Mouse (Mus musculus) cerebellum, postnatal 36 days (tissue): ENCODE measurements around the gene Hal.
"Not testable (repeated sequence)": the region's sequence is repeated elsewhere in the genome, so short reads cannot be mapped to it uniquely, and the experiment has no call there.

Source experiments
- DNase-seq, 2 experiments: peaks; one replicate each; pipeline ENCODE4 v3.0.0; 2021 to 2022; ENCODE audit warnings: mixed read lengths in 2 of 2

The Hal gene

DNA sequence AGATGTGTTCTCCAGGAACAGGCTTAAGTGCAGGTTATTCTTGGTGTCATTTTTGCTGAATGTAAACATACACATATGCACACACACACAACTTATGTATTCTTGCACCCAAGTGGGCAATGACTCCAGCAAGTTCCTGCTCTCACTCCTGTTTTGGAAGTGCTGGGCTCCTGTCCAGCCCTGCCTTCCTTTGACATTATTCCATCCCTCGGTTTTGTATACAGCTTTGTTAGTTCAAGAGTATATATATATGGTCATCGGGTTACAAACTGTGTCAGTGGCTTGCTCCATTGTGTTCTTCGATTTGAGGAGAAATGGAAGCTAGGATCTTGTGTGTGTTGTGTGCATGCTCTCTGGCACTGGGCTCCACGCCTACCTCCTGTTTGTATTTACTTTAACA lies 29.6 kb downstream of the Hal start:
- DNase-seq, result no peak

DNA sequence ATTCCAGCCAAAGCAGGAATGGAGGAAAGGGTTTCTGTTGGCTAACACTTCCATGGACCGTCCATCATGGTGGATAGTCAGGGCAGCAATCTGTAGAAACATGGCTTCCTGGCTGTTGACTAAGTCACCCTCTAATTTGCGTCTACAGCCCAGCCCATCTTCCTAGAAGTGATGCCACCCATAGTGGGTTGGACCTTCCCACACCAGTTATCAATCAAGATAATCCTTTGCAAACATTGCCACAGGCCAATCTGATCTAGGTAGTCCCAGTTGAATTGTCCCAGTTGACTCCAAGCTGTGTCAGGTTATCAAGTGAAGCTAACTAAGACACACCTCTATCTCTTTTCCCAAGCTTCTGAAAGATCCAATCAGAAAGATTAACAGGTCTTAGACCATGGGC lies 30.1 kb downstream of the Hal start:
- DNase-seq, result no peak

DNA sequence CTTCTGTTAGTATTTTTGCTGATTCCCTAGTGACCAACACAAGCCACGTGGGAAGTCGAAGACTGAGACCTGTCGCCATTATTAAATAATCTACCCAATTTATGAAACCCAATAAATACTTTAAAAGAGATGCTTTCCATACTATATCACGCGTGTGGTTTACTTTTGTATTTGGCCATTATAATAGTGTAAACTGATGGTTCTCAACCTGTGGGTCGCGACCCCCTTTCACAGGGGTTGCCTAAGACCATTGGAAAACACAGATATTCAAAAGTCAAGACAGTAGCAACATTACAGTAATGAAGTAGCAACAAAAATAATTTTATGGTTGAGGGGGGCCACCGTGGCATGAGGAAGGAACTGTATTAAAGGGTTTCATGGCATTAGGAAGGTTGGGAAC lies 30.6 kb downstream of the Hal start:
- DNase-seq, result no peak

DNA sequence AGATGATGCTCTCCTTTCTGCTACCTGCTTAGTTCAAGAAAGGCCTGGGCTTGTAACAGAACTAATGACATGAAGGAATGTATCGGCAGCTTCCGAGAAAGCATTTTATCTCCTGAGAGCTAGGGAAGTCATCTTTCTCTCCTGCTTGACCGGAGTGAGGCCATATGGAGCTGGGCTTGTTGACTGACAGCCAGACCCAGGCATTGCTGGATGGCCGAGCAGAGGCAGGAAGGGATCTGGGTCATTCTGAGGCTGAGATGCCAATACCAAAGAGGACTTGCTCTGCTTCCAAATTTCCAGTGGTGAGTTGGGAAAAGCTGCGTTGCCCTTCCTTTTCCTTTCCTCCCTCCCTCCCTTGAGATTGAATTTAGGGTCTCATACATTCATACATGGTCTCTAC lies 31.2 kb downstream of the Hal start:
- DNase-seq, result peak; percentile 64 to 66

DNA sequence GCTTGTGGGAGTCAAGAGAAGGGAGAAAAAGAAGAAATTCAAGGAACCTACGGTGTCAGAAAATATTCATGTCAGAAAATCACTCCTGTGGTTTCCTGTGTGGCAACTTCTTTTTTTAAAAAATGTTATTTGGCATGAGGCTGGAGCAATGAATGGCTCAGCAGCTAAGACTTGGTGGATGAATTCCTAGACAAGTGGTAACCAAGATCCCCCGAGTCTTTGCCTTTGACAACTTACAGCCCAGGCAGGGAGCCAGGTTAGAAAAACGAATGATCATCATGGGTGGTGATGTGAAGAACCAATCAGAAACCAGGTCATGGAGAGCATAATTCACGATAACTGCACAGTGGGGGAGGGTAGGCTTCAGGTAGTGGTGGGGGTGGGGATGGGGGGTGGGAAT lies 32.4 kb downstream of the Hal start:
- no peak for DNase-seq

DNA sequence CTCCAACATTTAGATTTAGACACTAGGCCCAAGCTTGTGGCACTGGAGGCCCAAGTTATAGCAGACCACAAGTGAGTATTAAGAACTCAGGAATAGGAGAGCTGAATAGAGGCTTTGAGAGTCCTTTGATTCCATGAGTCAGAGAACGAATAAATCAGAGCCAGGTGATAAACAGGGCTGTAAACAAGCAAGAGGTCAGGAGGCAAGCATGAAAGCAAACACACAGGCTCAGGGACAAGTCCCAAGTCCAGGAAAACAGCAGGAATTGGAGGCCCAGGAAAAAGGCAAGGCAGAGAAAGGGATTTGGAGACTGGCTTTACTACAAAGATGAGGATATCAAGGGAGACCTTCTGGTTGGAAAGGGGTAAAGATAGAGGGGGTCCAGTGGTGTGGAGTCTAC lies 36.8 kb downstream of the Hal start:
- DNase-seq, result no peak

DNA sequence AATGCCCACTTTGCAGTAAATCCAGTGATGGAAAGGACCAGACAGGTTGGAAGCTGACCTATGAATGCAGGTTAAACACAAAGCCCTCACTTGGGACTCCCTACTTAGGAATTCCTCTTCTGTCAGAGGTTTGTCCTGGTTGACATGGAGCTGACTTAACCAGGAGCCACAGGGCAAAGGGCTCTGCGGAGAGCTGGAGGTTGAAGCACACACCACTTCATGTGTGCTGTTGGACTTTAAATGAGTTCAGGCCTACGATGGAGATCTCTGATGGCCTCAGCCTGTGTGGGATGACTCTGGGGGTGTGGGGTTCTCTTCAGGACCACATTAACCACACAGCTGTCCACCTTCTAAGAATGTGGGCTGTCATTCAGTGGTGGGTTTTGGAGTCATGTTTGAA lies 49.7 kb downstream of the Hal start:
- no peak for DNase-seq

DNA sequence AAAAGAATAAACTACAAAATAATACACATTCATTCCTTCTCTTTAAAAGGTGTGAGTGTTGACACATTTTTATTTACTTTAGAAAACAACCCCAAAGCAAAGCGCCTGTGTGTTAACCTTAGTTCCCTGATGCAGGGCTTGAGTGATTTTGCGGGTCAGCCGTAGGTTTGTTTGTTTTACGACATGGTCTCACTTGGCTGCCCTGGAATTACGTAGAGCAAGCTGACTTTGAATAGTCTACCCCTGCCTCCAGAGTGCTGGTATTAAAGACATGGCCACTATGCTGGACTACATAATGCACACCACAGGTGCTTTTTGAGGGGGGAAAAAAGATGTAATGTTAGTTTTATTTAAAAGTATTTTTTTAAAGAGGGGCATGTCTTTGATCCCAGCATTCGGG lies 50.2 kb downstream of the Hal start:
- no peak for DNase-seq

DNA sequence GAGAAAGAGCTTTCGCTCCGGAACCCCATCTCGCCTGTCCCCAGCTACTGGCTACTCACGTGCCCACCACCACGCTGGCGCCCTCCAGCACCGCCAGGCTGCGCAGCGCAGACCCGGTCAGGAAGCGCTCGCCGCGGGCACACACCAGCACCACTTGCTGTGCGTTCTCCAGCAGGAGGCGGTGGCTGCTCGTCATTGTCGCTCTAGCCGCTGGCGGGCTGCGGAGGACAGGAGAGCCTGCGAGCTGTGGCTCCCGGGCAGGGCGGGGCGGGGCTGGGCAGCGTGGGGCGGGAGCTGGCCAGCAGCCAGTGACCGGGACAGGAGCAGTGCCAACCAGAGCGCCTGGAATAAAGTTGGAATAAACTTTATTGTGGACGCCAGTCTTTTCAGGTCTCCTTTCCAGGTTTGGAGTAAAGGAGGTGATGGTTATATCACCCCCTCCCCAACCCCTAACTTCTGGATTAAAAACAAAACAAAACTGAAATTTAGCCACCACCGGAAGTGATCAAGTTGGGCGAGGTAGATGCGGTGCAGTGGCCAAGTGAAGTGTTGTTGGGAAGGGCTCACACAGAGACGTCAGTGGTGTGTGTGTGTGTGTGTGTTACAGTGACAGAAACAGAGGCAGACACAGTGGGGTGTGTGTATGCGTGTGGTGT lies 51.3 kb downstream of the Hal start, which contains the start of gene Amdhd1:
Gene Amdhd1, minus strand, starts transcription at position 259 of the 656 bp plus-strand sequence.
- DNase-seq, result peak; percentile 46 to 61

DNA sequence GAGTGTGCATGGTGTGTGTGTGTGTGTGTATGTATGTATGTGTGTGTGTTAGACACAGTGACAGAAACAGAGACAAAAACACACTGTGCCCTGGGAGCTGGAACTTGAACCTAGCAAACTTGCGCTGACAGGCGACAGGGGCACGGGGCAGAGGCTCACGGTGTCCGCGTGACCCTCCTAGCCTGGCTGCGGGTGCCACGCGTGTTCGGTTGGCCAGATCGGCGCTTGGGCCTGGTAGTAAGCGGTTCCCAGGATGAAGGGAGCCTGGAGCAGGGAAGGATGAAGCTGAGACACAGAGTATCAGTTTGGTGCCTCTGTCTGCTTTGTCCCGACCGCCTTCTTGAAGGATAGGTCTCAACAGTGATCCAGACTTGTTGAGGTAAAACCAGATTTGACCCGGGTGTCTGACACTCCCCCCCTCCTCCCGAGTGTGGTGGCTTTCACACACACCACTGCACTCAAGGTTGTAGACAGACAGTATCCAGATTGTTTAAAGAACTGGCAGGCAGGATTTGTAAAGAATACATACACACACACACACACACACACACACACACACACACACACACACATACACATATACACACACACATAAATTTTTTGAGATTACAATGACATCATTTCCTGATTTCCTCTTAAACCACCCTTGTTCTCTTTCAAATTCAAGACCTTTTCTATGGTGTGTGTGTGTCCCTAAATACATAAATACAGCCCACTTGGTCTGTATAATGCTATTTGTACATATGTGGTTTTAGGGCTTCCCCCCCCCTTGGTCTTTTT lies 52.1 kb downstream of the Hal start, which contains the start of gene Ccdc38:
Gene Ccdc38, plus strand, starts transcription at position 202 of the 780 bp plus-strand sequence.
- DNase-seq, result no peak

DNA sequence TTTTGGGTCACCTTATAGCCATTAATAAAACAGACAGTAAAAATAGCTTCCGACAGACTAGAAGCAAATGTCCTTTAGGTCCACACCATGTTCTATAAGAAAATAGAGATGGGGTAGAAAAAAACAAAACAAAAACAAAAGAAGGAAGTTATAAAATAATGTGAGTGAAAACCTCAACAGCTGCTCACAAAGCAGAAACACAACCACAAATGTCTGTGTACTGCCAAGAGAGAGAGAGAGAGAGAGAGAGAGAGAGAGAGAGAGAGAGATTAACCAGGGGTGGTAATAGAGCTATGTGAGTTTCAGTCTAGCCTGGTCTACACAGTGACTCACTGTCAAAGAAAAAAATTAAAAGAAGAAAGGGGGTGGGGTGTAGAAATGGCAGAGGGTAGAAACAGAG lies 53.0 kb downstream of the Hal start:
- no peak for DNase-seq

DNA sequence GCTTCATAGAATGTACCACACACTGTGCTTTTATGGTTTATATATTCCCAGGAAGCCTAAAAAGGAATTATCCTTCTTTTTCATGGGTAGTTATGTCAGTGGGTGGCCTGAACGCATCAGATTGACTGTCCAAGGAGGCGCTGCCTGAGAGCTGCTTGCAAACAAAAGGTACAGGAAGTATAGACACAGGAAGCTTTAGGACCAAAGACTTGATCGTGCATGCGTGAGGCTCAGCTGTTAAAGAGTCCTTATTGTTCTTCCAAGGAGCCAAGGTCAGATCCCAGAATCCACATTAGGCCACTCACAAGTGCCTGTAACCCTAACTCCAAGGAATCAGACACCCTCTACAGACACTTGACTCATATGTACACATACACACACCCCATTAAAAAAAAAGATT lies 53.8 kb downstream of the Hal start:
- DNase-seq, result no peak

DNA sequence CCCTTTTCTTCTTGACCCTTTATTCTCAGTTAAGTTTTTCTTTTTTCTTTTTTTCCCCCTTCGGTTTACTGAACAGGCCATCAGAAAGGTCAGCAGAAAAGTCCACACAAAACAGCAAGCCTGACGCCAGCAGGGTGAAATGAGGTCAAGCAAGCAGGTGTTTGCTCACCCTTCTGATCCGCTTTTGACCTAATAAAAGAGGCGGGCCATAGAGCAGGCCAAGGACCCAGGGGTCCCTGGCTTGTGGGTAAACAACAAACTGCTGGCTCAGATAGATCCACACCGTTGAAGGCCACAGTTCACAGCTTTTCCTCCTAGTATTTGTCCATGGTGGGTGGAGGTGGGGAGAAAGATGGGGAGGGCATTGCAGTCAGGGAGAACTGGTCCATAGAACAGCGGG lies 54.6 kb downstream of the Hal start:
- DNase-seq, result no peak

DNA sequence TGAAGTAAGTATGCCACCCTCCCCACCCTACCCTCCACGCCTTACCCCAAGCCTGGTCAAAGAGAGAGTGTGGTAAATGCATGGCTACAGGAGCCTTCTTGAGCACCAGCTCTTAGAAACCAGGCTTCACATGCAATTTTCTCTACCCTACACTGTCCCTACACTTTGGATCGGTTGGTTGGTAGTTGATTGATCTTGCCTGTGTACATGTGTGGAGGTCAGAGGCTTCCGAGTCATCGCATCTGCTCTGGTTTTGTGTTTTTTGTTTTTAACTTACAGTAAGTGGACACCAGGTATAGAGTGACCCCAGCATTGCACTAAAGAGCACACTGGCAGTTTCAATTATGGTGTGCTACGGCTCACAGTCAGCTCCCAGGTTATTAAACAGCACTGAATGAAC lies 55.6 kb downstream of the Hal start:
- DNase-seq, result no peak

DNA sequence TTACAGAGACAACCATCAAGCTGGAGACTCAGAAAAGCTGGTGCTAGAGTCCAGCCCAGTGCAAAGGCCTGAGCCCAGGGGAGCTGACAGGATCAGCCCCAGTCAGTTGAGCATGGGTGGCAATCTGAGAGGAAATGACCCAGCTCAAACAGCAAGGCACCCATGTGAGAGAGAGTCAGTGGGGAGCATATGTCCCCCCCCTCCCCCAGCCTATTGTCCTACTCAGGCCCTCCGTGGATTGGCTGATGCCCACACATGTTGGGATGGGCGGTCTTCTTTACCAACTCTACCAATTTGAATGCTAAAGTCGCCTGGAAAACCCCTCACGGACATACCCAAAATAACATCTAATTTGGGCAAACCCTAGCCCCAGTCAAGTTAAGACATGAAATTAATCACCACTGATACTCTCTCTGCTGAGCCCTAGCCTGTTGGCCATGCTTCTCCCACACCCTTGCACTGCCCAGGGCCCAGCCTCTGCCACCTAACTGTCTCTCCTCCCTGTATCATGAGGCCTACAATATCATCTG lies 59.2 kb downstream of the Hal start:
- DNase-seq, result no peak

DNA sequence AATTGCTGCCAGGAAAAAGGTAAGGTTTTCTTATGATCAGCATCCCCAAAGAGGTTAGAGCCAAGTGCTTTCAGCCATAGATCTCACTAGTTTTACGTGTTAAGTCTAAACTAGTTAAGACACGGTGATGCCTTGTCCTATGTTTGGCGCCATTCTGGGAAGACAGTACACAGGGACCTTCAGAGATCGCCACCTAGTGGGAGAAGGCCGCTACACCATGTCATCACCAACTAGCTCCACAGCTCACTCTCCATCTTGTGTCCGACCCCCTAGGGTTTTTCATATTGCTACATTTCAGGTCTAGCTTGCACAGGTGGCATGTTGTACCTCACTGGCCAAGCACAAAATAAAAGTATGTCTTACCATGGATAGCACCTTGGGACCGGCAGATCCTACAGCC lies 60.4 kb downstream of the Hal start:
- DNase-seq, result peak; percentile 80 to 83

DNA sequence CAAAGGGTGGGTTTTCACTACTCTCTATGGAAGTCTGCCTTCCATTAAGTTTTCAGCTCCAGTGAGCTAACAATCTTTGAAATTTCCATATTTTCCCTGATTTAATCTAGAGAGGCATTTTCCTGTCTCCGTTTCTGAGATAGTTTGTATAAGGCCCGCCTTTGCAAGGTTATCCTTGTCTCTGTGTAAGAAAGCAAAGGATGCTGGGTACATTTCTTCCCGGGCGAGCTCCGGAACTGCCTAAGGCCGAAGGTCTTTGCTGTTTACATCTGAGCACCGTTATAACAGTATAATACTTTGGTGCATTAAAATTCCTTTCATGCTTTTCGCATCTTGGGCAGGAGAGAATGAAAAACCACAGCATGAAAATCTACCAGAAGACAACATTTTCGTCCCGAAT lies 61.3 kb downstream of the Hal start:
- DNase-seq, result no peak

DNA sequence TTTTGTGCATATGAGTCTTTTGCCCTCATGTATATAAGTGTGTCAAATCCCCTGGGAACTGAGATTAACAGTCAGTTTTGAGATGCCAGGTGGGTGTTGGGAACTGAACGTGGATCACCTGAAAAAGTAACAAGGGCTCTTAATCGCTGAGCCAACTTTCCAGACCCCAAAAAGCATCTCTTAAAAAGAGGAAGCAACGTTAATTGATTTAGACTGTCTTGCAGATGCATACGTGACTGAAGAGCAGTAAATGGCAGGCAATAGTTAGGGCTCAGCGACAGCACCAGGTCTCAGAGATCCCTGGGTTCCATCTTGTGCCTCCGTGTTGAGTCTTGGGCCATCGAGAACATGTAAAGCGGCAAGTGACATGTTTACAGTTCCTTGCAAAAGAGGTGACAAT lies 64.0 kb downstream of the Hal start:
- no peak for DNase-seq

DNA sequence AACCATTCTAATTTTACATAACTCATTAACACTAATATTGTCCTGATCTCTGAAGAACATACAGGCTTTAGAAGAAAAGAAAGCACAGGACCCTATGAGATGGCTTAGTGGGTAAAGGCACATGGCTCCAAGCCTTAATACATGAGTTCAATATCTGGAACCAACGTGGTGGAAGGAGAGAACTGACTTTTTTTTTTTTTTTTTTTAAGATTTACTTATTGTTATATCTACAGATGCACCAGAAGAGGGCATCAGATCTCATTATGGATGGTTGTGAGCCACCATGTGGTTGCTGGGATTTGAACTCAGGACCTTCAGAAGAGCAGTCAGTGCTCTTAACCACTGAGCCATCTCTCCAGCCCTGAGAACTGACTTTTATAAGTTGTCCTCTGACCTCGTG lies 69.4 kb downstream of the Hal start:
- not testable (repeated sequence) for DNase-seq

DNA sequence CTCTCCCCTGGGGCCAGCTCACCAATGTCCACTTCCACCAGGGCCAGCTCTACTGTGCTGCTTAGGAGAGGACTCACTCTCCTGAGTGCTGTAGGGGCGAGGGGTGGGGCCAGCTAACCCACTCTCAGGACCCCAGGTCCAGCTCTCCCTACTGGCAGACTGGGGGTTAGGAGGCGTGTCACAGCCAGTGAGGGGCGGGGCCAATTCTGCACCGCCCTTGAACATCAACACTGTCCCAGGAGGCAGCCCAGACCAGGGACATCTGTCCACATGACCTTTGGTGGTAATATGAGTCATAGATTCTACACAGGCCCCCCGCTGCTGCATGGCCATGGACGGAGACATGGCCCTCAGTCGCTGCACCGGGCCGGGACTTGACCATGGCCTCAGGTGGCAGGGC lies 71.2 kb downstream of the Hal start:
- no peak for DNase-seq

DNA sequence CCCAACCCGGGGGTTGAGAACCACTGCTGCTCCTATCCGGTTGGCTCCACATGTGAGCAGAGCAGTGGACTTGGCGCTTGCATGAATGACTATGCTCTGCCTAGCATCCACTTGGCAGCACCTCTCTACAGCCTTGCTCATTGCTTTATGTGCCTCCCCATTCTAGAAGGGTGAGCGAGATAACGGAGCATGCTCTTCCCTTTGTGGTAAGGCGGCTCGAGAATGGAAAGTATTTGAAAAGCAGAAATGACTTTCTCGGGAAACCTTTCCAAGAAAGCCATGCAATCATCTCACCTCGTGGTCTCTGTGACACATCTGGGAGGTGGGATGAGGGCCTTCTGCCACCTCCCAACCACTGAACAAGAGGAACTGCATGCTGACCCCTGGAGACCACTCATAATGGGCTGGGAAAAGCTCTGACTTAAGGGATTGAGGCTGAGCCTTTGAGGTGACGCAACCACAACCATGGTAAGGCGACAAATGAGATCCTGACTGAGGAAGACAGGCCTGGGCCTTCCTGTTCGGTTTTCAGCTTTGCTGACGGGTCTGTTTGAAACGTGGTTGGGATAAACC lies 76.0 kb downstream of the Hal start:
- no peak for DNase-seq

DNA sequence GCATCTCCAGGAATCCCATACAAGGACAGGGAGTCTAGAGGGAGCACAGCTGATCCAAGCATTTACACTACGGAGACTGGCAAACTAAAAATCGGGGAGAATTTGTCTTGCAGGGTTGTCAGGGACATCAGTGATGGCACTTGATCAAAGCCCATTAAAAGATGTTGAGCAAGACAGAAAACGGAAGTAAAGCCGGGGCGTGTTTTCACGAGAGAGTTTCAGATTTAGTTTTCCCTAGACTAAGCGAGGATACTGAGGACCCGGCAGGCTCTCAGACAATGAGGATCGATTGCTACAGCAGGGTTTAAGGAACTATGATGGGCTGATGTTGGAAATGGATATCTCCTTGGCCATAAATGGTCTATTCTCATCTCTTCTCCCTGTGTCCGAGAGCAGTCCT lies 78.5 kb downstream of the Hal start:
- DNase-seq, result no peak

DNA sequence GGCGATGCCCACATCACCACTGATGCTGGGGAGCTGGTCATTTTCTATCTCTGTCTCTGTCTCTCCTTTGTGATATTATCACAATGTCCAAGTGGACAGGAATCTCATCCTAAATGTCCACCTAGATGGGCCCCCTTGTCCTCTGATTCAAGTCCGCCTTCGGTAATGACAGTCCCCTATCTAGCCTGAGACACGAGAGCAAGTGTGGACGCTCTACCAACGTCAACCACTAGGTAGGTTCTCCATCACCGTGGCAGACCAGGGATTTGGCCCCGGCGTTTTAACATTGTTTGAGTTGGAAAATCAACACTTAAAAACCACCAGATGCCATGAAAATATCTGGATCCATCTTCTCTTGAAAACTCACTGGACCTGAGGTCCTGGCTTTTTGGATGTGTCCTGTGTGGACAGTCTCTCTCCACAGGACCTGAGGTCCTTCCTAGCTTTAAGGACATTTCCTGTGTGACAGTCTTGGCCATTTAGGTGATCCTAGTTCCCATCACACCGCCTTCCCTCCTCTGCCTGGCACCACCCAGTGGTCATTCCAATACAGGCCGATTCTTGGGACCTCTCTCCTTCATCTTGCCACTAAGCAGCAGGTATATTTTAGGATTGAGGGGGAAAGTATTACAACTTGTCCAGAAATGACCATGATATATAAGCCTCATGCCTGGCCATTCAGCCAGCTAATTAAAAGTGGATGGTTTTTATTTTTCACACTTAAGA lies 79.4 kb downstream of the Hal start:
- DNase-seq, result no peak
